Mouse (Mus musculus): ENCODE results near the gene Rnpc3.
A peak's percentile ranks its signal among the peaks of the same experiment; 100 is the strongest.
"Not testable (repeated sequence)": the region's sequence is repeated elsewhere in the genome, so short reads cannot be mapped to it uniquely, and the experiment has no call there.

Gene Rnpc3

GRCm38 (mm10) chr3:113629606-113630359 lies at the start of gene Rnpc3:
Gene Rnpc3, minus strand, starts transcription at chr3:113630149.
- peak; percentile 90 for DNase-seq (ENCODE audit: low spot score)

- DNase-seq (ENCODE audit: low spot score), result no peak
Observed at GRCm38 (mm10) chr3:113656940-113657339, 27.0 kb upstream of the Rnpc3 start.

- DNase-seq (ENCODE audit: low spot score), result no peak
Observed at GRCm38 (mm10) chr3:113654335-113654734, 24.4 kb upstream of the Rnpc3 start.

- DNase-seq (ENCODE audit: low spot score), result not testable (repeated sequence)
Observed at GRCm38 (mm10) chr3:113651386-113651785, 21.4 kb upstream of the Rnpc3 start.

- DNase-seq (ENCODE audit: low spot score), result no peak
Observed at GRCm38 (mm10) chr3:113639545-113639944, 9.6 kb upstream of the Rnpc3 start.

- DNase-seq (ENCODE audit: low spot score), result no peak
Observed at GRCm38 (mm10) chr3:113634220-113634619, 4.3 kb upstream of the Rnpc3 start.

- DNase-seq (ENCODE audit: low spot score), result no peak
Observed at GRCm38 (mm10) chr3:113631611-113632010, 1.7 kb upstream of the Rnpc3 start.

- peak; percentile 9 for DNase-seq (ENCODE audit: low spot score)
Observed at GRCm38 (mm10) chr3:113630564-113630963, 615 bp upstream of the Rnpc3 start.

GRCm38 (mm10) chr3:113606599-113606998 lies 23.4 kb downstream of the Rnpc3 start, which contains the start of gene Amy1:
Gene Amy1, minus strand, starts transcription at chr3:113606699.
- no peak for DNase-seq (ENCODE audit: low spot score)

GRCm38 (mm10) chr3:113590844-113591243 lies 39.1 kb downstream of the Rnpc3 start:
- no peak for DNase-seq (ENCODE audit: low spot score)

GRCm38 (mm10) chr3:113574578-113574977 lies 55.4 kb downstream of the Rnpc3 start:
- no peak for DNase-seq (ENCODE audit: low spot score)

GRCm38 (mm10) chr3:113574138-113574537 lies 55.8 kb downstream of the Rnpc3 start:
- DNase-seq (ENCODE audit: low spot score), result no peak

GRCm38 (mm10) chr3:113572158-113572557 lies 57.8 kb downstream of the Rnpc3 start:
- DNase-seq (ENCODE audit: low spot score), result no peak
